Mouse (Mus musculus): ENCODE results near the gene Derl2.

GRCm38 (mm10) chr11:70960786-70961554, 58.7 kb downstream of the Derl2 start:
- TF ChIP-seq CTCF (IDR thresholded peaks at IDR 0.05; ENCODE audit: borderline replicate concordance, insufficient read depth, low read length) (no peak), POLR2A (IDR thresholded peaks at IDR 0.05; ENCODE audit: low read depth, low read length) (no peak)
